Mouse (Mus musculus) ES-E14 (cell line): Measurements from ENCODE around the gene Tex12. TPM values are rescaled to one million over a fixed set of nuclear protein-coding genes. Genes with fewer than 3 reads are reported as not detected.

Source experiments
- DNase-seq: peaks from one replicate; pipeline ENCODE4 v3.0.0-alpha.2; 2013; ENCODE audit warnings: low read depth, low spot score
- H3K27ac ChIP-seq: 2 replicates; pipeline ENCODE4 v1.5.1; 2012; ENCODE audit warnings: low read depth, mild to moderate bottlenecking, low read length, moderate library complexity, mixed read lengths; ENCODE audit not compliant: poor library complexity, insufficient read depth, severe bottlenecking
- H3K36me3 ChIP-seq: 2 replicates; pipeline ENCODE4 v1.6.1; 2012; ENCODE audit warnings: mild to moderate bottlenecking, low read length, moderate library complexity, mixed read lengths; ENCODE audit not compliant: control insufficient read depth, poor library complexity, insufficient read depth, severe bottlenecking
- H3K4me1 ChIP-seq, 2 experiments: fragments of 150-350 bp in 1 of 2; sonication (generic) in 1 of 2; 2 replicates each; pipeline ENCODE4 v1.6.1; 2012; ENCODE audit warnings: low read length in 2 of 2, mild to moderate bottlenecking in 1 of 2, mixed read lengths in 1 of 2; ENCODE audit not compliant: control insufficient read depth in 2 of 2, insufficient read depth in 2 of 2, poor library complexity in 1 of 2
- H3K4me3 ChIP-seq, 2 experiments: fragments of 150-350 bp in 1 of 2; sonication (generic) in 1 of 2; 2 replicates each; pipeline ENCODE4 v1.5.1; 2012; ENCODE audit warnings: low read length in 2 of 2, low read depth in 1 of 2, mild to moderate bottlenecking in 1 of 2, mixed read lengths in 1 of 2; ENCODE audit not compliant: insufficient read depth in 1 of 2, poor library complexity in 1 of 2, severe bottlenecking in 1 of 2
- H3K9ac ChIP-seq: 2 replicates; pipeline ENCODE4 v1.6.1; 2012; ENCODE audit warnings: low read depth, mild to moderate bottlenecking, low read length, mixed read lengths; ENCODE audit not compliant: poor library complexity, insufficient read depth, severe bottlenecking
- H3K9me3 ChIP-seq: fragments of 150-350 bp; sonication (generic); 2 replicates; pipeline ENCODE4 v1.6.1; 2012; ENCODE audit warnings: low read depth, mild to moderate bottlenecking, low read length; ENCODE audit not compliant: control insufficient read depth, insufficient read depth
- CHD2 ChIP-seq: IDR thresholded peaks from 2 replicates; pipeline ENCODE4 v1.6.1; 2014; ENCODE audit warnings: mild to moderate bottlenecking, low read depth, low read length, inconsistent platforms
- HCFC1 ChIP-seq: IDR thresholded peaks from 2 replicates; pipeline ENCODE4 v1.6.1; 2012; ENCODE audit warnings: low read length, inconsistent platforms, borderline replicate concordance; ENCODE audit not compliant: insufficient read depth
- MAFK ChIP-seq: IDR thresholded peaks from 2 replicates; pipeline ENCODE4 v1.6.1; 2014; ENCODE audit warnings: mild to moderate bottlenecking, low read depth, low read length, inconsistent platforms; ENCODE audit not compliant: insufficient read depth
- ZC3H11A ChIP-seq: IDR thresholded peaks from 2 replicates; pipeline ENCODE4 v1.6.1; 2012; ENCODE audit warnings: low read depth, mild to moderate bottlenecking, inconsistent platforms, low read length, borderline replicate concordance
- ZNF384 ChIP-seq: IDR thresholded peaks from 2 replicates; pipeline ENCODE4 v1.6.1; 2012; ENCODE audit warnings: low read depth, low read length, inconsistent platforms
- in situ Hi-C, 2 experiments: fragments of 600-800 bp; cut with MboI; formaldehyde crosslinking; loops; one replicate each; pipeline ENCODE4 v1.15.1; 2025; ENCODE audit warnings: low sequenced_read_pairs in 2 of 2, inconsistent platforms in 1 of 2; ENCODE audit not compliant: unreplicated experiment in 2 of 2
- total RNA-seq: library from RNA; depleted of rRNA; stranded (reverse); fragments of 300-350 nt; gene quantifications from 2 replicates; pipeline ENCODE4 v1.2.3, GENCODE M21; 2012; rRNA removed

Gene Tex12
- 0.94 TPM in 1 of 2 replicates, not detected in the other for total RNA-seq

- Histone ChIP-seq H3K4me1 (0 out of 4 replicates have a peak, but pooled peaks cover 0 to 3% of the 10 kb centered on the region in 2 experiments), H3K4me3 (peak within 1 kb of the TSS in 1 of 2 experiments; percentile 33; a peak in 1 of 4 replicates), H3K36me3 (no peaks in the 10 kb centered on the region), H3K9me3 (no peaks in the 10 kb centered on the region), H3K27ac (no peak within 1 kb of the TSS), H3K9ac (peak within 1 kb of the TSS; percentile 37; the same call in 1 of the 2 replicates)
- TF ChIP-seq ZC3H11A (no peak), MAFK (no peak), HCFC1 (no peak), ZNF384 (no peak), CHD2 (peak; percentile 48; the same call in 1 of the 2 replicates)
- DNase-seq = peak; percentile 33
- in situ Hi-C loops = no loop called here
Measured at GRCm38 (mm10) chr9:50561145-50561917, at the start of gene Tex12. Gene Tex12, minus strand, starts transcription at chr9:50561325.

GRCm38 (mm10) chr9:50604338-50604737 is 43.2 kb upstream of the Tex12 start:
- no peak for TF ChIP-seq ZNF384
- Histone ChIP-seq H3K9me3 (no peaks in the 10 kb centered on the region), H3K36me3 (peaks cover 11% of the 10 kb centered on the region), H3K4me3 (peak overlapping the region; percentile 75 to 79), H3K9ac (peak overlapping the region; percentile 96), H3K4me1 (peaks cover 0 to 5% of the 10 kb centered on the region in 2 experiments; a peak in 1 of 4 replicates), H3K27ac (no peak overlapping the region)
- in situ Hi-C loops = no loop called here
- no peak for DNase-seq

DNA sequence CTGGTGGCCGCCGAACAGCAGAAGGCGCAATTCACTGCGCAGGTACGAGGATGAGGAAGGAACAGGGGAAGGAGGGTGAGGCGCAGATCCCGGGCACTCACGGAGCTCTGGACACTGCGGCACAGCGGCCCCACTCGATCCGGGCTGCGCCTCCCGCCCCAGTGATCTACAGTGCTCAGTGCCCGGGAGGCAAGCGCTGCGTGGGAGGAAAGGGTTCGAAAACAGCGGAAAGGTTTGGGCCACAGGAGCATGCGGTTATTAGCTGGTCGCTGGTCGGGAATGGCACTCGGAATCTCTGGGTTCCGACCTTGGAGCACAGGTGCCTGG is 42.8 kb upstream of the Tex12 start:
- DNase-seq = no peak
- no peak for TF ChIP-seq CHD2
- no peak for TF ChIP-seq HCFC1
- TF ChIP-seq ZC3H11A = no peak
- no peak for TF ChIP-seq MAFK
- no peak for TF ChIP-seq ZNF384
- peaks cover 11% of the 10 kb centered on the region for H3K36me3 ChIP-seq
- peak overlapping the region; percentile 75 to 79 for H3K4me3 ChIP-seq
- H3K27ac ChIP-seq = peak overlapping the region; percentile 65
- in situ Hi-C loops = no loop called here
- peaks cover 0 to 5% of the 10 kb centered on the region in 2 experiments; a peak in 1 of 4 replicates for H3K4me1 ChIP-seq
- H3K9ac ChIP-seq = peak overlapping the region; percentile 96
- H3K9me3 ChIP-seq = no peaks in the 10 kb centered on the region

DNA sequence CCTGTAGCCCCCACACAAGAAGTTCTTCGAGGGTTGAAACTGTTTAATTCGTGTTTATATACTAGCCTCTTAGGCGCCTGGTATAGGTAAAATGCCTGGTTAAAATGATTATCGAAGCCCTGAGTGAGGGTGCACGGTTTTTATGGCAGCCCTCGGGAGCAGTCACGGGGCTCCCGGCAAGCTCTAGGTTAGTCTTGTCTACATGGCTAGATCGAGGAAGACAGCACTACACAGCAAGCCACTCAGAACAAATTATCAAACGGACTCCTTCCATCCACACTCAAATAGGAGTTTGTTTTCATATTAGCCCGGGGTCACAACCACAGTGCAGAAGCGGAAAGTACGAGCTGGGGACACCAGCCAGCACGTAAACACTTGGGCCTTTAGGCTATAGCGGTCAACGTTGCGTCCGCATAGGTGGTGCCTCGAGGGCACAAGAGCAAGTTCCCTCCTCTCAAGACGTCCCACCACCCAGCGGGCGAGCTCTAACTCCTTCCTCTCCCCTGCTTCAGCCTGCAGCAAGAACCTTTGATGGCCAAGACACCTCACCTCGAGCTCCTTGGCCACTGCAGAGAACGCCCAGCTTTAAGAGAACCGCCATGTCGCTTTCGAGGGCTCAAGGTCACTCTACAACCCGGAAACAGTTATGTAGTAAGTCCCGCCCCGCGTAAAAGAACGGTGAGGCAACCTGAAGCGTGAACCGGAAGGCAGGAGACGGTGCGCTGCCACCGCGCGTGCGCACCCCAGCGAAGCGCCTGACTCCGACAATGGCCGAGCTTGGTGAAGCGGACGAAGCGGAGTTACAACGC is 42.3 kb upstream of the Tex12 start, which contains the start of the genes Sdhd and Timm8b:
Sdhd (minus strand) TSS at position 624 of the 809 bp plus-strand sequence.
Timm8b (plus strand) TSS at position 722 of the 809 bp plus-strand sequence.
- Histone ChIP-seq H3K9ac (peak within 1 kb of the TSS; percentile 96), H3K9me3 (no peaks in the 10 kb centered on the region), H3K4me1 (peaks cover 0 to 5% of the 10 kb centered on the region in 2 experiments; a peak in 1 of 4 replicates), H3K36me3 (peaks cover 16% of the 10 kb centered on the region), H3K4me3 (peak within 1 kb of the TSS; percentile 75 to 79), H3K27ac (peak within 1 kb of the TSS; percentile 65)
- in situ Hi-C loops = no loop called here
- TF ChIP-seq ZNF384 (no peak), ZC3H11A (no peak), CHD2 (0 out of 2 replicates have a peak, but pooled peaks have one; percentile 44), MAFK (no peak), HCFC1 (peak; percentile 60; the same call in 1 of the 2 replicates)
- peak; percentile 93 for DNase-seq
